Mouse (Mus musculus) heart, adult 9 months (tissue): ENCODE results near the gene Atp8b5.

ENCODE experiments used
- DNase-seq, 2 experiments: peaks; one replicate each; pipeline ENCODE4 v3.0.0; 2022; ENCODE audit warnings: low spot score in 2 of 2

Atp8b5 gene

GRCm38 (mm10) chr4:43414761-43415160 is 147.8 kb downstream of the Atp8b5 start:
- no peak for DNase-seq

GRCm38 (mm10) chr4:43415221-43416070 is 148.5 kb downstream of the Atp8b5 start:
- DNase-seq = no peak

GRCm38 (mm10) chr4:43416071-43416490 is 149.1 kb downstream of the Atp8b5 start:
- no peak for DNase-seq

GRCm38 (mm10) chr4:43417269-43418062 is 150.5 kb downstream of the Atp8b5 start:
- DNase-seq = no peak

- no peak for DNase-seq
These were observed 151.5 kb downstream of the Atp8b5 start for GRCm38 (mm10) chr4:43418450-43418849.

GRCm38 (mm10) chr4:43418973-43419656 is 152.2 kb downstream of the Atp8b5 start:
- DNase-seq = peak; percentile 64 to 74

GRCm38 (mm10) chr4:43419801-43420281 is 152.9 kb downstream of the Atp8b5 start:
- no peak for DNase-seq

GRCm38 (mm10) chr4:43420305-43420704 is 153.3 kb downstream of the Atp8b5 start:
- peak; percentile 71 to 88 for DNase-seq

GRCm38 (mm10) chr4:43421632-43422240 is 154.8 kb downstream of the Atp8b5 start:
- DNase-seq = peak in 1 of 2 experiments; percentile 7
